Mouse (Mus musculus): ENCODE results near the gene Eif4a2. TPM values are rescaled to one million over a fixed set of nuclear protein-coding genes. Genes with fewer than 3 reads are reported as not detected.
"Not testable (repeated sequence)": the region's sequence is repeated elsewhere in the genome, so short reads cannot be mapped to it uniquely, and the experiment has no call there.

Gene Eif4a2
- total RNA-seq (2021) = 100 to 1,000 TPM; 551 to 581 TPM
- long read RNA-seq, experiment 1, transcript Eif4a2-201 (11 exons, 2,208 nt) = major isoform, 151 of 257 reads
- long read RNA-seq, experiment 1, transcript Eif4a2-202 (11 exons, 2,708 nt) = minor isoform, 8 of 257 reads
- long read RNA-seq, experiment 1, transcript Eif4a2-203 (11 exons, 1,227 nt) = minor isoform, 54 of 257 reads
- long read RNA-seq, experiment 1, partial matches to known transcripts = 19 of 257 reads
- long read RNA-seq, experiment 1, other reads (novel, unspliced or antisense) = 20 of 257 reads
- long read RNA-seq, experiment 2, transcript Eif4a2-203 (11 exons, 1,227 nt) = minor isoform, 90 of 586 reads
- long read RNA-seq, experiment 2, transcript Eif4a2-202 (11 exons, 2,708 nt) = minor isoform, 17 of 586 reads
- long read RNA-seq, experiment 2, transcript Eif4a2-224 (12 exons, 1,238 nt) = minor isoform, 8 of 586 reads
- long read RNA-seq, experiment 2, transcript Eif4a2-201 (11 exons, 2,208 nt) = major isoform, 354 of 586 reads
- long read RNA-seq, experiment 2, partial matches to known transcripts = 45 of 586 reads
- long read RNA-seq, experiment 2, other reads (novel, unspliced or antisense) = 65 of 586 reads

- DNase-seq (ENCODE audit: low spot score in 2 of 2) = peak; percentile 93 to 95
Observed at GRCm38 (mm10) chr16:23107231-23107942, at the start of gene Eif4a2. Gene Eif4a2, plus strand, starts transcription at chr16:23107444.

DNA sequence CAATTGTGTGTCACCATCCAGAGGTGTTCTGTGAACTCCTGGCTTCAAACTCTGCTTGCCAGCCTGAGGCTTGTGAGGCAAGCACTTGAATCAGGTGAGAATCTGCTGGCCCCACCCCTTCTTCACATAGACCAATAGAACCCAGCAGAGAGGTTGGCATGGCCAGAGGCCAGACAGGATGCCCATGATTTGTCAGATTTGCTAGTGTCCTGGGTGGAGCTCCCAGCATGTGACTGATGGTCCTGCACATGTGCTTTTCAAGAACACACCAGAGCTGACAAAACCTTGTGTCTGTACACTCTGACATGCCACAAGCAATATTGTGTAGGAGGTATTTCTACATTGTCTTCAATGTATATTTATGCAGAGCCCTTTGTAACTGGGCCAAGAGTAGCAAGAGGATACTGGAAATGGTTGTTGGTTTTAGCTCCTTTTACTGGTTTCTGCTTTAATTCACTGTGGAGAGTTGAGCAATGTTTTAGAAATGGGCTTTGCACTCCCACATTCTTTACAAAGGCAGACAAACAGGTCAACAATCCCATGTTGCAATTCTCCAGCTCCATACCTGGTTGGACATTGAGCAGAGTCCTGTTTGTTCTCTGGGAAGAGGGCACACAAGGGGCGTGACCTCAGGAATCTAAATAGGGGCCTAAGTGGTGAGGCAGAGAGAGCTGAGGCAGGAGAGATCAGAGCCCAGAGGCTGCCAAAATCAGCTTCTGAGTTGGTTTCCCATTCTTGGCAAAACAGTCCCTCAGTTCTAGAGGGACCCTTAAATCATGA, 49.4 kb upstream of the Eif4a2 start, which contains the start of gene Kng1:
Kng1 (plus strand) TSS at position 198 of the 780 bp plus-strand sequence.
- not testable (repeated sequence) for DNase-seq (ENCODE audit: low spot score in 2 of 2)

DNA sequence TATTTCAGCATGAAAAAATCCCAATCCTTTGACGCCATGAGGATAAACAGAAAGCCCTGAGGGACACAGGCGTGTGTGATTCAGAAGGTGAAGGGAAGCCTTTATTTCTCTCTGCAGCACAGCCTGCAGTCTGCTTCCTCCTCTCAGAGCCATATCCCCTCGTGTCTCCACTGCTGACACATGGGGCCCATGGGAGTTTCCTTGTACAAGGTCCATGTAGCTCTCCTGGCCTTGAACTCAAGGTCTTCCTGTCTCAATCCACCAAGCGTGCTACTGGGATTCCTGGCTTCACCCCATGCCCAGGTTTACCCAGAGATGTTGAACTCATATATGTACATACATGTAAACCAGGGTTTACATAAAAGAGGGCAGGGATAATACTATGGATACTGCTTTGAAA, 47.6 kb upstream of the Eif4a2 start:
- DNase-seq (ENCODE audit: low spot score in 2 of 2) = not testable (repeated sequence)

- DNase-seq (ENCODE audit: low spot score in 2 of 2) = not testable (repeated sequence)
Observed at GRCm38 (mm10) chr16:23060781-23061325, 46.4 kb upstream of the Eif4a2 start.

GRCm38 (mm10) chr16:23077516-23077915, 29.7 kb upstream of the Eif4a2 start:
- peak in 1 of 2 experiments; percentile 17 for DNase-seq (ENCODE audit: low spot score in 2 of 2)

DNA sequence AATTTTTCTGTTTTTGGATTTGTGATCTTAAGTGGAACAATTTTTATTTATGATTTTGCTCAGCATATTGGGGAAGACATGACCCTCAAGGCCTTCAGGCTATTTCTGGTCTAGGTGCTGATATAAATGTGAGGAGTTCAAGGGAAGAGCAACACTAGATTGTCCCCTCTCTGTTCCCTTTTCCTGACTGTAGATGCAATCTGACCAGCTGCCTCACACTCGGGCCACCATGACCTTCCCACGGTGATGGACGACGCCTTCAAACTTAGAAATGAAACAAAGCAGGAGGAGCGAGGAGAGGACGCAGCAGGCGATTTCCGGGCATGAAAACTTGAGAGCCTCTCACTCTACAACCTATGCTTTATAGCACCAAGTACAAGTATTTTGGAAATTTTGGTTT, 20.1 kb upstream of the Eif4a2 start:
- DNase-seq (ENCODE audit: low spot score in 2 of 2) = not testable (repeated sequence)

GRCm38 (mm10) chr16:23087712-23088111, 19.5 kb upstream of the Eif4a2 start:
- not testable (repeated sequence) for DNase-seq (ENCODE audit: low spot score in 2 of 2)

DNA sequence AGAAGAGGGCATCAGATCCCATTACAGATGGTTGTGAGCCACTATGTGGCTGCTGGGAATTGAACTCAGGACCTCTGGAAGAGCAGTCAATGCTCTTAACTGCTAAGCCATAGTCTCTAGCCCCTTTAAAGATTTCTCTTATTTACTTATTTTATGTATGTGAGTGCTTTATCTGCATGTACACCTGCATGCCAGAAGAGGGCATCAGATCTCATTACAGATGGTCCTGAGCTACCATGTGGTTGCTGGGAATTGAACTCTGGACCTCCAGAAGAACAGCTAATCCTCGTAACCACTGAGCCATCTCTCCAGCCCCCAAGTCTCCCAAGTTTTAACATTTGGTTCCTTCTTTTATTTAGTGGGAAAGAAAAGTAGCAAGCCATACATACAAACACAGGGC, 18.8 kb upstream of the Eif4a2 start:
- DNase-seq (ENCODE audit: low spot score in 2 of 2) = not testable (repeated sequence)

GRCm38 (mm10) chr16:23091345-23091744, 15.9 kb upstream of the Eif4a2 start:
- not testable (repeated sequence) for DNase-seq (ENCODE audit: low spot score in 2 of 2)

GRCm38 (mm10) chr16:23093321-23093953, 13.8 kb upstream of the Eif4a2 start:
- DNase-seq (ENCODE audit: low spot score in 2 of 2) = no peak

GRCm38 (mm10) chr16:23094136-23094535, 13.1 kb upstream of the Eif4a2 start:
- no peak for DNase-seq (ENCODE audit: low spot score in 2 of 2)

- not testable (repeated sequence) for DNase-seq (ENCODE audit: low spot score in 2 of 2)
Observed at GRCm38 (mm10) chr16:23095581-23095980, 11.7 kb upstream of the Eif4a2 start.

DNA sequence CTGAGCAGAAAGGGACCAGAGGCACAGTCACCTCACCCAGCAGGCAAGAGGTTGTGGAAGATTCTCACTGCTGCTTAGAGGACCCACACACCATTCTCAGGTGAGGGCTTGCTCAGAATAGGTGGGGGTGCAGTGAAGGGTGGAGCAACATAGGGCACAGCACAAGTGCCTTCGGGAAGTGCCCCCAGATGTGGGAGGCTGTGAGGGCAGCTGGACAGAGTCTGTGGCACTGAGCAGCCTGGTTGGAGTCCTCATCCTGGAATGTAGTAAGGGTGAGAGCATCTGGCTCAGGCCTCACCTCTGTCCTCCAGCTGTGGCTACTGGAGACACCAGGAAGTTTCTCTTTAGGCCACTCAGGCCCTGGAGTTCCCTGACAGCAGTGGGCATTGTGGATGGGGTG, 10.4 kb upstream of the Eif4a2 start:
- DNase-seq (ENCODE audit: low spot score in 2 of 2) = not testable (repeated sequence)

- not testable (repeated sequence) for DNase-seq (ENCODE audit: low spot score in 2 of 2)
Observed at GRCm38 (mm10) chr16:23097290-23098104, 9.7 kb upstream of the Eif4a2 start.

DNA sequence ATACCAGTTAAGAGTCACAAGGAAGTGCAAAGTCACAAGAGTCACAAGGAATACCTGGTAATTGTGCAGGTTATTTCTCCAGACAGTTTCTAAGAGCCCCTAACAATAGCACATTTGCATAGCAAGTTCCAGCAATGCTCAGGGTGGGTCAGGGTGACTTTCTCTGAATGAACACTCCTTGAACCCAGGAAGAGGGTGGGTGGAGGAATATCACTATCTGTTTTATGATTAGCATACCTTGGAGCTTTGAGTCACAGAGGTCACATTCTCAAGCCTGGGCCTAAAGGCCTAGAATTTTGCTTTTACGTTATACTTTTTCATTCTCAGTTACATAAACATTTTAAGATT, 9.2 kb upstream of the Eif4a2 start:
- DNase-seq (ENCODE audit: low spot score in 2 of 2) = not testable (repeated sequence)

GRCm38 (mm10) chr16:23099632-23100031, 7.6 kb upstream of the Eif4a2 start:
- DNase-seq (ENCODE audit: low spot score in 2 of 2) = no peak

- DNase-seq (ENCODE audit: low spot score in 2 of 2) = no peak
Observed at GRCm38 (mm10) chr16:23100099-23100575, 7.1 kb upstream of the Eif4a2 start.

- no peak for DNase-seq (ENCODE audit: low spot score in 2 of 2)
Observed at GRCm38 (mm10) chr16:23100613-23101012, 6.6 kb upstream of the Eif4a2 start.

Measured in adrenal gland, adult 18-20 months (tissue).